Mouse (Mus musculus): Measurements from ENCODE around the gene Dnajc28. TPM values are rescaled to one million over a fixed set of nuclear protein-coding genes. Genes with fewer than 3 reads are reported as not detected.
A peak's percentile ranks its signal among the peaks of the same experiment; 100 is the strongest.

The Dnajc28 gene
- polyA plus RNA-seq, 1 experiment from 2014 or later = 2.1 TPM

DNA sequence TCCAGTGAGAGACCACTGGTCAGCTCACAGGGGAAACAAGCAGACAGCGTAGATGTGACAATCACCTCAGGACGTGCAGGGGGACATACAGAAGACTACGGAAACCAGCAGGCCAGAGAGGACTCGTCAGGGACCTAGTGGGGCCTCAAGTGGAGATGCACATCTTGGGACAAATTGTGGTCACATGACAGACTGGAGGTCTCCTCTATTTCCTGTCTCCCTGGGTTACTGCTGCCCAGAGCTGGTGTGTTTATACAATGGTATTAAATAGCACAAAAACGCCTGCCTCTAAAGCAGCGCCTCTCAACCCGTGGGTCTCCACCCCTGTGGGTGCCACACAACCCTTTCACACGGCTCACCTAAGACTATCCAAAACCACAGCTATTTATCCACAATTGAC is 26.7 kb downstream of the Dnajc28 start:
- Histone ChIP-seq H3K4me2 (no peak overlapping the region), H3K27ac (replicated peaks) (no peak overlapping the region), H3K27me3 (peaks cover 14% of the 10 kb centered on the region), H3K36me3 (replicated peaks) (no peaks in the 10 kb centered on the region; the same call in 1 of the 2 replicates), H3K4me3 (replicated peaks) (no peak overlapping the region), H3K9ac (no peak overlapping the region), H3K4me1 (replicated peaks) (peaks cover 34% of the 10 kb centered on the region), H3K9me3 (replicated peaks) (no peaks in the 10 kb centered on the region)
- 52% methylated on average over 8 of the region's 8 CpGs for WGBS (ENCODE audit: insufficient replicate concordance)
- no peak for ATAC-seq (ENCODE audit: insufficient read depth)

DNA sequence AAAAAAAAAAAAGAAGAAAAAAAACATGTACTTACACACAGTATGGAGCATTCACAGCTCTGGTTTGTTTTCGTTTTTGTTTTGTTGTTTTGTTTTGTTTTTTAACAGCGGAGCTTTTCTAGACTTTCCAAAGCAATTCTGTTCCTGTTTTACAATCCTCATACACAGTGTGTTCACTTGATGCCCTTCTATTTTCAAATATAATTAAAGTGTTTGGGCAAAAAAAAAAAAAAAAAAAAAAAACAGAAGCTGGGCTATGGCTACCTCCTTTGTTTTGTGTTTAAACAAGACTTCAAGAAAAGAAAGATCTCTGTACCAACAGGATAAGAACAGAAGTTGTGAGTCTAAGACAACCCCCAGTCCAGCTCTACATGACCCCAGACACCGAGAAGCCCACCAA is 30.1 kb downstream of the Dnajc28 start:
- Histone ChIP-seq H3K4me1 (replicated peaks) (peaks cover 17% of the 10 kb centered on the region), H3K27ac (replicated peaks) (no peak overlapping the region), H3K36me3 (replicated peaks) (peaks cover 5% of the 10 kb centered on the region; the same call in 1 of the 2 replicates), H3K27me3 (no peaks in the 10 kb centered on the region), H3K9me3 (replicated peaks) (no peaks in the 10 kb centered on the region), H3K9ac (no peak overlapping the region), H3K4me2 (no peak overlapping the region), H3K4me3 (replicated peaks) (no peak overlapping the region)
- ATAC-seq (ENCODE audit: insufficient read depth) = no peak
- WGBS (ENCODE audit: insufficient replicate concordance) = 74% methylated on average over 3 of the region's 3 CpGs

DNA sequence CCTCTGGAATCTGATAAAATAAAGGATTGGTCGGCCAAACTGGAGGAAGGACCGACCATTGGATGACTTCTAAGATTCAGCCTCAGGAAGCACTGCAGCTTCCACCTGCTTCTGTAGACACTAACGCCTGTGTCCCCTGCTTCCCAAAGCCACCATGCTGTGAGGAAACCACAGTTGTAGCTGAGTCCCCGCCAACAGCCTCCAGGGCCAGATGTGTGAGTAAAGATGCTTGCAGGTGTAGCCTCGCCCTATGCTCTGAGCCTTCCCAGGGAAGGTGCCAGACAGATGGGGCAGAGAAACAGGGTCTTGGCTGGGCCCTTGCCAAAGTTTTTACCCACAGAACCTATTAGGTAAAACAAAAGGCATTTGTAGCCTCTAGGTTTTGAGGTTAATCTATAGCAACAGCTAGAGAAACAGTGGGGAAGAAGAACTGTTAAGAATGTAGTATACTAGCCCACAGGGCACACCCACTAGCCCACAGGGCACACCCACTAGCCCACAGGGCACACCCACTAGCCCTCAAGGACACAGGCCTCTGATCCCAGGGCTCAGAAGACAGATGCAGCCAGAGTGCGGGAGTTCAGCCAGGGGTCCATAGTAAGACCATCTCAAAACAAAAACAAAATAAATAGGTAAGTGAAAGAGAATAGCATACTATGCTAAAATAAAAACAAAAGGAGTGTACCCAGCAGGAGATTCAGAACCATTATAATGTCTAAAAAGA is 30.9 kb downstream of the Dnajc28 start:
- Histone ChIP-seq H3K36me3 (replicated peaks) (peaks cover 5% of the 10 kb centered on the region; the same call in 1 of the 2 replicates), H3K9me3 (replicated peaks) (no peaks in the 10 kb centered on the region), H3K9ac (no peak overlapping the region), H3K4me1 (replicated peaks) (peaks cover 15% of the 10 kb centered on the region), H3K4me2 (no peak overlapping the region), H3K4me3 (replicated peaks) (no peak overlapping the region), H3K27me3 (no peaks in the 10 kb centered on the region), H3K27ac (replicated peaks) (no peak overlapping the region)
- 57% methylated on average over 6 of the region's 6 CpGs for WGBS (ENCODE audit: insufficient replicate concordance)
- ATAC-seq (ENCODE audit: insufficient read depth) = no peak

DNA sequence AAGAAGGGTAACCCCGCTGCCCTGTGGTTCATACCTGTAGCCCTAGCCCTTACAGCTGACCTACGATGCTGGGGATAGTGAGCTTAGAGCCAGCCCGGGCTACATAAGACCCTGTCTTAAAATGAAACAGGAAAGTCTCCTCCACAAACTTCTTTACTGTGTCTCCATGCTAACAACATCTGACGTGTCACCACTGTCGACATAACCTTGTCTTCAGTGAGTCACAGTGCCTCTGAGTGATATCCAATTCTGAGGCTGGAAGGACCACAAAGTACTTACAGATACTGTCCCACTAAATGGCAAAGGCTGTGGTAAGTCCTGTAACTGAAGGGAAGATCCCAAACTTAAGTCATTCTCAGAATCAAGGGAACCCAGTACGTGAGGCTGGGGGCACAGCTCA is 32.6 kb downstream of the Dnajc28 start:
- Histone ChIP-seq H3K9ac (no peak overlapping the region), H3K36me3 (replicated peaks) (0 out of 2 replicates have a peak, but pooled peaks cover 6% of the 10 kb centered on the region)
- WGBS (ENCODE audit: insufficient replicate concordance) = 72% methylated on average over 6 of the region's 6 CpGs

DNA sequence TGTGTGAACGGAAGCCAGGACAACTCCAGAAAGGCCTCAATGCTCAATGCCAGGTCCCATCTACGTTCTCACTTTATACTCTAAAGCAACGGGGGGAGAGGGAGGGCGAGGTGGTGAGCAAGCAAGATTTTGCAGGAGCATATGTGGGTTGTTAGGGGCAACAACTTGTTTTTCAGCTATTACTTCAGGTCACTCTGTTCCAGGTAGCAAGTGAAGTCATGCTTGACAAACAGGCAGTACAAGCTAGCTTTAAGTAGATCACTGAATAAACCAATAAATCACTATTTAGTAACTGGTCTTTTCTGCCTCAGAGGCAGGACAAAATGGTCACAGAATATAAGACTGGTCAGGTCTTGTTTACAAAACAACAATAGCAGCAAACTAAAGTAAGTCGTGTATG is 33.2 kb downstream of the Dnajc28 start:
- ATAC-seq (ENCODE audit: insufficient read depth) = no peak
- no peak overlapping the region for H3K27ac ChIP-seq (replicated peaks)
- WGBS (ENCODE audit: insufficient replicate concordance) = 72% methylated on average over 5 of the region's 5 CpGs

More for the DNA sequence above, 32.6 kb downstream of the Dnajc28 start:
- Histone ChIP-seq H3K27me3 (no peaks in the 10 kb centered on the region), H3K9me3 (replicated peaks) (no peaks in the 10 kb centered on the region), H3K4me1 (replicated peaks) (peaks cover 7% of the 10 kb centered on the region), H3K4me2 (no peak overlapping the region), H3K27ac (replicated peaks) (no peak overlapping the region), H3K4me3 (replicated peaks) (no peak overlapping the region)
- no peak for ATAC-seq (ENCODE audit: insufficient read depth)

DNA sequence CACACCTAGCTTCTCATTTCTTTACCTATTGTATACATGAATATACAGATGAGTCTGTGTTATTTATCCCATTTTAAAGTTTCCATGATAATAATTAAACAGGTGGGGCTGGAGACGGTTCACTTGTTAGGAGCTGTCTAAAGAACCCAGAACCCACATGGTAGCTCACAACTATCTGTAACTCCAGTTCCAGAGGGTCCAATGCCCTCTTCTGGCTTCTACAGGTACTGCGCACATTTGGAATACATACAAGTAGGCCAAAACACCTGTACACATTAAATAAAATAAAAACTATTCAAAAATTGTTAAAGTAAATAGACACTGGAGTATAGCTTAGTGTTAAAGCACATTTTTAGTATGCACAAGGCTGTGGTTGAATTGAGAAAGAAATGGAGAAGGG is 36.5 kb downstream of the Dnajc28 start:
- Histone ChIP-seq H3K27ac (replicated peaks) (no peak overlapping the region), H3K27me3 (no peaks in the 10 kb centered on the region), H3K9ac (no peak overlapping the region), H3K4me3 (replicated peaks) (no peak overlapping the region), H3K4me2 (no peak overlapping the region), H3K9me3 (replicated peaks) (no peaks in the 10 kb centered on the region), H3K36me3 (replicated peaks) (0 out of 2 replicates have a peak, but pooled peaks cover 10% of the 10 kb centered on the region), H3K4me1 (replicated peaks) (no peaks in the 10 kb centered on the region)
- WGBS (ENCODE audit: insufficient replicate concordance) = 47% methylated on average over 2 of the region's 2 CpGs
- ATAC-seq (ENCODE audit: insufficient read depth) = no peak

More for the DNA sequence above, 33.2 kb downstream of the Dnajc28 start:
- Histone ChIP-seq H3K4me2 (no peak overlapping the region), H3K9ac (no peak overlapping the region), H3K4me3 (replicated peaks) (no peak overlapping the region), H3K4me1 (replicated peaks) (peaks cover 7% of the 10 kb centered on the region), H3K36me3 (replicated peaks) (0 out of 2 replicates have a peak, but pooled peaks cover 10% of the 10 kb centered on the region), H3K9me3 (replicated peaks) (no peaks in the 10 kb centered on the region), H3K27me3 (no peaks in the 10 kb centered on the region)

DNA sequence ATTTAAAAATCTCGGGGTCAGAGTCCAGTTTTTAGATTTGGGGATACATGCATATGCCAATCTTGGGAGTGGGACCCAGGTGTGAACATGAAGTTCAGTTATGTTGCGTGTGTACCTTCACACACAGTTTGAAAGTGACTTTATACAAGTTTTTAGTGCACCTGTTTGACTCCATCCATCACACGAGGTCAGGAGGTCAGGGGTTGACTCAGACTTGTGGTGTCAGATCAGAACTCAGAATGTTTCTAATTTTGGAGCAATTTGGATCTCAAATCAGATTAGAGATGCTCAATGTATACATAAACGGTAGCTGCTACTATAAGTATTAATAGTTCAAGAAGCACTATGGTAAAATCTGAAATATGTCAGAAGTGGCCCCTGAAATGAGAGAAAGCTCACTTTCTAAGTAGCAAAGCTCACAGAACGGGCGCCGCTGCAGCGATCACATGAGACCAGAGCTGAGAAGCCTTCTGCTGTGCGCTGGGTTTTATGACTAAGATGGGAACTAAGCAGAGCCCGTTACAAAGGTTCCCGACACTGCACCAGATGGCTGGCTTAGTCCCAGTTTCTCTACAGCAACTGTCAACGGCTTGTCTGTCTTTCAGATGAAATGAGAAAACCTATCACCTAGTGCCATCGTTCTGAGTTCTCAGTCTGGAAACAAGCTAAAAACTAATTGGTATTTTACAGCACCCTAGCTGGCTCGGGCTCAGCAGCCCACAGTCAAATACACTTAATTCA is 39.7 kb downstream of the Dnajc28 start:
- H3K4me2 ChIP-seq = no peak overlapping the region
- ATAC-seq (ENCODE audit: insufficient read depth) = no peak
- WGBS (ENCODE audit: insufficient replicate concordance) = 73% methylated on average over 14 of the region's 14 CpGs

DNA sequence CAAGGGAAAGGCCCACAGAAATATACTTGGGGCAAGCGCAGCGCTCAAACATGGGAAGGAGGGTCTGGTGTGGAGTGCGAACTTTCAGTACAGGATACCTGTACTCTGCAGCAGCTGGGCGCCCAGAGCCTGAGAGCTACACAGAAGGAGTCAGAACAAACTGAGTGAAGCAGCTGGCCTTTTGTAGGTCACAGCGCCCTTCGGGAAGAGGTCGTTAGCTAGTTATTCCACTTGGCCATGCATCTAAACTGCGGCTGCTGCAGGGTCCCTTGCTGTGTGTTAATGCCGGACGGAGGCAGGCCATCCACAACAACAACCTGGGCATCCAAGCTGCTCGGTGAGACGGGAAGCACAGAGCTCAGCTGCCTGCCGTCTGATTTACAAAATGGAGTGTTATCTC is 43.7 kb downstream of the Dnajc28 start:
- no peaks in the 10 kb centered on the region for H3K36me3 ChIP-seq (replicated peaks)
- no peak for ATAC-seq (ENCODE audit: insufficient read depth)
- no peaks in the 10 kb centered on the region for H3K9me3 ChIP-seq (replicated peaks)
- H3K4me1 ChIP-seq (replicated peaks) = no peaks in the 10 kb centered on the region; the same call in 1 of the 2 replicates
- no peak overlapping the region for H3K4me3 ChIP-seq (replicated peaks)
- no peak overlapping the region for H3K9ac ChIP-seq
- 71% methylated on average over 13 of the region's 13 CpGs for WGBS (ENCODE audit: insufficient replicate concordance)
- no peak overlapping the region for H3K27ac ChIP-seq (replicated peaks)
- H3K27me3 ChIP-seq = peaks cover 4% of the 10 kb centered on the region; the same call in 1 of the 2 replicates
- no peak overlapping the region for H3K4me2 ChIP-seq

More for the DNA sequence above, 39.7 kb downstream of the Dnajc28 start:
- H3K27me3 ChIP-seq = no peaks in the 10 kb centered on the region
- H3K9ac ChIP-seq = no peak overlapping the region
- H3K9me3 ChIP-seq (replicated peaks) = no peaks in the 10 kb centered on the region
- no peak overlapping the region for H3K4me3 ChIP-seq (replicated peaks)
- H3K27ac ChIP-seq (replicated peaks) = no peak overlapping the region
- 0 out of 2 replicates have a peak, but pooled peaks cover 5% of the 10 kb centered on the region for H3K36me3 ChIP-seq (replicated peaks)
- H3K4me1 ChIP-seq (replicated peaks) = no peaks in the 10 kb centered on the region

DNA sequence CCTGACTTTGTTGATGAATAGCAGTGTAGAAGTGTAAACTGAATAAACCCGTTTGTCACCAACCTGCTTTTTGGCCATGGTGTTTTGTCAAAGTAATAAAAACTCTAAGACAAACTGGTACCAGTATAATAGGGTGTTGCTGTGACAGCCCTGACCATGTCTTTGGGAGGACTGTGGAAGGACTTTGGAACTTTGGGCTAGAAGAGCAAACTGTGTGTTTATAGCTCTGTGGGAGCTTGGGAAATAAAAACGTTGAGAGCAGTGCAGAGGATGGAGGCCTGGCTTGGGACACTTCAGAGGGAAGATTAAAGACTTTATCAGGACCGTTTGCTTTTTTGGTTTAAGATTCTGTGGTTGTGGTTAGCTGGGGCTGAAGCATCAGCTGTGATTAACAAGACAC is 47.7 kb downstream of the Dnajc28 start:
- no peak overlapping the region for H3K9ac ChIP-seq
- peaks cover 8% of the 10 kb centered on the region for H3K27me3 ChIP-seq
- H3K27ac ChIP-seq (replicated peaks) = no peak overlapping the region
- H3K9me3 ChIP-seq (replicated peaks) = no peaks in the 10 kb centered on the region
- 26% methylated on average over 3 of the region's 3 CpGs for WGBS (ENCODE audit: insufficient replicate concordance)
- no peak overlapping the region for H3K4me2 ChIP-seq
- H3K36me3 ChIP-seq (replicated peaks) = no peaks in the 10 kb centered on the region
- ATAC-seq (ENCODE audit: insufficient read depth) = peak; percentile 44; the same call in 1 of the 2 replicates
- H3K4me3 ChIP-seq (replicated peaks) = no peak overlapping the region
- H3K4me1 ChIP-seq (replicated peaks) = no peaks in the 10 kb centered on the region; the same call in 1 of the 2 replicates

DNA sequence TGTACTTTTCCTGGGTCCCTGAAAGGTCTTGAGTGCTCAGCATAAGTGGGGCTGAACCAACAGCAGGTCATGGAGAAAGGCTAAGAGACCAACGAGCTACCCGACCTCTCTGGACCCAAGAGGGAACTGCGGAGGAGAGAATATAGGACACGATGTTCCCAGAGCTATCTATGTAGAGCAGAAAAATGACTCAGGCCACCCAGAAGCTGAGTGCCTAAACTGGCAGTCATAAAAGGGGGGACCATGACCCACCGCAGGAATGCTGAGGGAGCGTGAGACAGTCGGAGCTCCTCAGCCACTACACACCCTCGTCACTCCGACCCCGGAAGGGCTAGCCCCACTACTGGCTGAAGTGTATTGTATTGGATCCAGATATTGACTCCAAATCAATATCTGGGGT is 49.9 kb downstream of the Dnajc28 start:
- ATAC-seq (ENCODE audit: insufficient read depth) = no peak
- Histone ChIP-seq H3K27me3 (peaks cover 8% of the 10 kb centered on the region), H3K9me3 (replicated peaks) (no peaks in the 10 kb centered on the region), H3K36me3 (replicated peaks) (peaks cover 5% of the 10 kb centered on the region; the same call in 1 of the 2 replicates), H3K4me1 (replicated peaks) (peaks cover 18% of the 10 kb centered on the region), H3K4me2 (no peak overlapping the region), H3K9ac (no peak overlapping the region), H3K27ac (replicated peaks) (no peak overlapping the region), H3K4me3 (replicated peaks) (no peak overlapping the region)
- 81% methylated on average over 10 of the region's 10 CpGs for whole genome bisulfite sequencing (ENCODE audit: insufficient replicate concordance)

DNA sequence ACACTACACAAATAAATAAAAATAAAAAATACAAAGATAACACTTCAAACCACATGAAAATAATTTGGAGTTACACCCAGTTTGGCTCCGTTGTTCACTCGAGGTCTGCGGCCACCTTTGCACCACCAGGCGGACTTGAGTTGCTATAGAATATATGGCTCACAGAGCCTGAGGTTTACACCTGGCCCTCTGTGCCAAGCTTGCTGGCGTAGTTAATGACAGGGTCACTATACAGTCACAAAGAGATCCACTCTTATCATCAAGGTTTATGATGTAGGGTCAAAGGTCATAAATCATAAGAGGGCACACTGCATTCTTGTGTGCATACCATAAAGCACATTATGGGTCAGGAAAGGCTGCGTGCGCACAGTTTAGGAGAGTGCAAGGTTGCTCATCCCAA is 52.8 kb downstream of the Dnajc28 start:
- H3K27ac ChIP-seq (replicated peaks) = no peak overlapping the region
- 81% methylated on average over 7 of the region's 7 CpGs for WGBS (ENCODE audit: insufficient replicate concordance)
- peaks cover 4% of the 10 kb centered on the region; the same call in 1 of the 2 replicates for H3K27me3 ChIP-seq
- no peak overlapping the region for H3K9ac ChIP-seq
- H3K4me2 ChIP-seq = no peak overlapping the region
- no peak overlapping the region for H3K4me3 ChIP-seq (replicated peaks)
- H3K4me1 ChIP-seq (replicated peaks) = peaks cover 32% of the 10 kb centered on the region
- ATAC-seq (ENCODE audit: insufficient read depth) = no peak
- peaks cover 33% of the 10 kb centered on the region for H3K36me3 ChIP-seq (replicated peaks)
- H3K9me3 ChIP-seq (replicated peaks) = no peaks in the 10 kb centered on the region

Data from liver, embryonic 15.5 days (tissue).